18 mouse cellular contexts compared by ENCODE assay signal in genomic region chr16:21368821-21369220, GRCm38 (mm10).
"Had no signal": no experiment of that assay in that cellular context is flagged by ENCODE, and none has a peak within 500 bp of the region (broad histone marks: within the 10 kb centered on the region; RNA-seq: fewer than 3 reads in every experiment).

No protein-coding gene starts in this region.

- H3K9me3 ChIP-seq: limb, embryonic 13.5 days; liver, embryonic 12.5 days; liver, embryonic 15.5 days; midbrain, embryonic 12.5 days; neural tube, embryonic 13.5 days had no signal

- H3K9ac ChIP-seq: limb, embryonic 13.5 days; liver, embryonic 12.5 days; liver, embryonic 15.5 days; midbrain, embryonic 12.5 days; neural tube, embryonic 13.5 days had no signal

- H3K27ac ChIP-seq: limb, embryonic 13.5 days; liver, embryonic 12.5 days; liver, embryonic 15.5 days; macrophage; midbrain, embryonic 12.5 days; neural tube, embryonic 13.5 days had no signal

- H3K4me1 ChIP-seq: midbrain, embryonic 12.5 days had no signal

- H3K4me3 ChIP-seq: limb, embryonic 13.5 days; liver, embryonic 12.5 days; liver, embryonic 15.5 days; midbrain, embryonic 12.5 days; myocyte; neural tube, embryonic 13.5 days had no signal

- H3K27me3 ChIP-seq: limb, embryonic 13.5 days; neural tube, embryonic 13.5 days had no signal

- H3K4me2 ChIP-seq: limb, embryonic 13.5 days; liver, embryonic 12.5 days; liver, embryonic 15.5 days; midbrain, embryonic 12.5 days; neural tube, embryonic 13.5 days had no signal

- DNase-seq: kidney, adult 18-20 months; kidney, adult 9 months; kidney, postnatal 14 days; kidney, postnatal 4 days; left cerebral cortex, postnatal 4 days; liver; lung, adult 2 months; thymus, adult 2 months; thymus, postnatal 14 days; thymus, postnatal 4 days had no signal

- ATAC-seq: liver, embryonic 12.5 days; midbrain, embryonic 16.5 days had no signal

- H3K36me3 ChIP-seq: limb, embryonic 13.5 days; liver, embryonic 12.5 days; liver, embryonic 15.5 days; midbrain, embryonic 12.5 days; neural tube, embryonic 13.5 days had no signal
